Mouse (Mus musculus): Measurements from ENCODE around the gene Hist1h1d. TPM values are rescaled to one million over a fixed set of nuclear protein-coding genes. Genes with fewer than 3 reads are reported as not detected.
A peak's percentile ranks its signal among the peaks of the same experiment; 100 is the strongest.
"Not testable (repeated sequence)": the region's sequence is repeated elsewhere in the genome, so short reads cannot be mapped to it uniquely, and the experiment has no call there.

The Hist1h1d gene
- polyA plus RNA-seq, 1 experiment from 2014 or later: 0.60 TPM

DNA sequence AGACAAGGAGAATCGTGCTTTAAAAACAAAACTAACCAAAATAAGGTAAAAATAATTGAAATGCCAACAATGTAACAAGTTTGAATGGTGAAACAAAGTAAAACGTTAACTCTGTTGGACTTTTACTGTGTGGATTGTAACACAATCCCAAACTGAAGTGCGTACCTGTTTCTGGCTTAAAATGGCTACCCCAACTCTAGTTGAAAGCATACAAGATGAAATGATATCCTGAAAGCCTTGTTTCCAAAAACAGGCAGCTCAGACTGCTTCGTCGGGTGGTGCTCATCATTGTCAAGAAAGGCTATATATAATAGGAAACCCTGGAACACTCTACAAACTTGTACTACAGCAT lies 8.4 kb downstream of the Hist1h1d start:
- H3K27me3 ChIP-seq (ENCODE audit: poor library complexity, severe bottlenecking); H3K36me3 ChIP-seq (replicated peaks); DNase-seq (ENCODE audit: extremely low spot score, low spot score); H3K9me3 ChIP-seq: not testable (repeated sequence)
- peak overlapping the region; percentile 54 for H3K4me3 ChIP-seq
- 0% methylated on average over 2 of the region's 5 CpGs for WGBS
- peak overlapping the region; percentile 98 for H3K27ac ChIP-seq
- H3K4me1 ChIP-seq: peaks cover 16% of the 10 kb centered on the region

DNA sequence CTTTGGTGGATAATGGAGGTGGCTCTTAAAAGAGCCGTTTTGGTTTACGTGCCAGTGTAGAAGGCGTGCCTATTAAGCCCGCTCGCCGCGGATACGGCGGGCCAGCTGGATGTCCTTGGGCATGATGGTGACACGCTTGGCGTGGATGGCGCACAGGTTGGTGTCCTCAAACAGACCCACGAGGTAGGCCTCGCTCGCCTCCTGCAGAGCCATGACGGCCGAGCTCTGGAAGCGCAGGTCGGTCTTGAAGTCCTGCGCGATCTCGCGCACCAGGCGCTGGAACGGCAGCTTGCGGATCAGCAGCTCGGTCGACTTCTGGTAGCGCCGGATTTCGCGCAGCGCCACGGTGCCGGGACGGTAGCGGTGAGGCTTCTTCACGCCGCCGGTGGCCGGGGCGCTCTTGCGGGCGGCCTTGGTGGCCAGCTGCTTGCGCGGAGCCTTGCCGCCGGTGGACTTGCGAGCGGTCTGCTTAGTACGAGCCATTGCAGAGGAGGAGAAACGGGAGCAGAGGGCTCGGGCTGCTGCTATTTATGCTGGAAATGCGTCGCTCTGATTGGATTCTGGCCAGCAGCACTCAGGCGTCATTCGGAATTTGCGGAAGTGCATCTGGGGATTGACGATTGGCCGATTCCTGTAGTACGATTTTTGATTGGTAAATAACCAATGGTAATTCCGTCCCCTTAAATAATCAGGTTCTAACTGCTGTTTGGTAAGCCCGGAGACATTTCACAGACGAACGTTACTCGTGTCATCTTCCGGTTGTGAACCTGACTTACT lies 9.0 kb downstream of the Hist1h1d start, which contains the start of gene Hist1h3e:
Gene Hist1h3e, minus strand, starts transcription at position 487 of the 777 bp plus-strand sequence.
- Histone ChIP-seq H3K4me3 (peak within 1 kb of the TSS; percentile 54), H3K4me1 (peaks cover 11% of the 10 kb centered on the region), H3K27ac (peak within 1 kb of the TSS; percentile 98)
- not testable (repeated sequence) for H3K36me3 ChIP-seq (replicated peaks); H3K27me3 ChIP-seq (ENCODE audit: poor library complexity, severe bottlenecking); H3K9me3 ChIP-seq
- DNase-seq (ENCODE audit: extremely low spot score, low spot score): peak; percentile 94
- under 1% methylated on average over 60 of the region's 67 CpGs for WGBS

DNA sequence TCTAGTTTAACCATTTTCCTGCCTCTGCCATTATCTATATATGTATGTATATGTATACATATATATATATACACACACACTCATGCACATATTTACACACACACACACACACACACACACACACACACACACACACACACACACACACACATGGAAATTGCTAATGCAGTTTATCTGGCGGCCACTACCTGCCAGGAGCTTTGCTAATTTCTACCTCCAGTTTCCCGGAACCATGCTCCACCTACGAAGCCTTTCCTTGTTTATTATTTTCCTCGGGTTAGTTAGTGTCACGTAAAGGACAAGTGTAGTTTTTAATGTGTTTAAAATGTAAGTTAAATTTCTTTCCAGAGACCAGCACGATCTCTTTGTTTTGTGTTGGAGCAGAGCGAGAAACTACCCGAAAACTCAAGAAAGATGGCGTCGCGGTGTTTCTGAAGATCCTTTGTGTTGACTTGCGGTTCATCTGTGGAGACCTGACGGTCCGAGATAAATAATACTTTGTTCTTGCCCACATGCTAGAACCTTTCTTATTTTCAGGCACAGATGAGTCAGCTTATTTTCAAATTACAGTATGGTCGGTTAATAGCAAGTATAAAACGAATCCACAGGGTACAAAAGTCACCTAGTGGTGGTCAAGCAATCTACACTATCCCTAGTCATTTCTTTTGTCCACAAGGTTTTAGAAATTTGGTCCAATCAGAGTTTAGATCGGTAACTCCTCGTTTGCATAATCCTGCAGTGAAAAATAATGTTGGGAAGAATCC lies 9.8 kb downstream of the Hist1h1d start:
- DNase-seq (ENCODE audit: extremely low spot score, low spot score): peak; percentile 50
- Histone ChIP-seq H3K36me3 (replicated peaks) (no peaks in the 10 kb centered on the region), H3K4me3 (peak overlapping the region; percentile 54), H3K27me3 (ENCODE audit: poor library complexity, severe bottlenecking) (no peaks in the 10 kb centered on the region), H3K9me3 (no peaks in the 10 kb centered on the region), H3K27ac (peak overlapping the region; percentile 98), H3K4me1 (peaks cover 9% of the 10 kb centered on the region; the same call in 1 of the 2 replicates)
- WGBS: 3% methylated on average over 18 of the region's 18 CpGs

DNA sequence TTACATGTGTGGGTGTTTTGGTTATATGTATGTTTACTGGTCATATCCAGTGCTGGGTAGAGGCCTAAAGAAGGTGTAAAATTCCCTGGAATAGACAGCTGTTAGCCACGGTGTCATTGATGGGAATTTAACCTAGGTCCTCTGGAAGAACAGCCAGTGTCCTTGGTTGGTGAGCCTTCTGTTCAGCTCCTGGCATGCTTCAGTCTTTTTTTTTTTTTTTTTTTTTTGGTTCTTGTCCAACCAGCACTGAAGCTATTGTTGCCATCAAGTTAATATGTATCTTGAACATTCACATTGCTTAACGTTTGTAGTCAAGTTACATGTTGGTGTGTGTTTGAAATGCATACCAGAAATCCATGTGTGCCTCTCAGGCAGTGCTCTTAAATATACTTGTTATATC lies 11.4 kb downstream of the Hist1h1d start:
- Histone ChIP-seq H3K4me1 (peaks cover 10% of the 10 kb centered on the region), H3K36me3 (replicated peaks) (no peaks in the 10 kb centered on the region), H3K9me3 (no peaks in the 10 kb centered on the region), H3K4me3 (no peak overlapping the region), H3K27ac (peak overlapping the region; percentile 98), H3K27me3 (ENCODE audit: poor library complexity, severe bottlenecking) (no peaks in the 10 kb centered on the region)
- no peak for DNase-seq (ENCODE audit: extremely low spot score, low spot score)
- WGBS: 92% methylated on average over 2 of the region's 2 CpGs

DNA sequence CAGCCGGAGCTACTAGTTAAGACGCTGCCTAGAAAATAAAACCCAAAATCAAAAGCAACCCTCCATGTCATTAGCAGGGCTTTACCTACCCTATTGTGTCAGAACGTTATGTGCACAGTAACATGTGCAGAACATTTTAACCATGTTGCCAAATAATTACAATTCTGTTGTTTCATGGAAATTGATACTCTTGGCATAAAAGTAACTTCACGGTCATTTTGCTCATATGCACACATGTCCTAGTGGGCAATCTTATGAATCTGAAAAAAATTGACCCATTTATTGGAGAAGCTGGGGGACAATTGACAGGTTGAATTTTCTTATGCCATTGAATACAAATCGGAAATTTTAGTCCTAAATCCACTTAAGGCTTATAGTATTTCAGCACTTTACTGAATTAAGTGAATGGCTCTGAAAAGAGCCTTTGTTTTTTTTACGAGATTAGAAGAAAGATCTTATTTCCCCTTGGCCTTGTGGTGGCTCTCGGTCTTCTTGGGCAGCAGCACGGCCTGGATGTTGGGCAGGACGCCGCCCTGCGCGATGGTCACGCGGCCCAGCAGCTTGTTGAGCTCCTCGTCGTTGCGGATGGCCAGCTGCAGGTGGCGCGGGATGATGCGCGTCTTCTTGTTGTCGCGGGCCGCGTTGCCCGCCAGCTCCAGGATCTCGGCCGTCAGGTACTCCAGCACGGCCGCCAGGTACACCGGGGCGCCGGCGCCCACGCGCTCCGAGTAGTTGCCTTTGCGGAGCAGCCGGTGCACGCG lies 17.4 kb downstream of the Hist1h1d start:
- not testable (repeated sequence) for DNase-seq (ENCODE audit: extremely low spot score, low spot score); H3K36me3 ChIP-seq (replicated peaks); H3K9me3 ChIP-seq; H3K27me3 ChIP-seq (ENCODE audit: poor library complexity, severe bottlenecking)
- 2% methylated on average over 22 of the region's 41 CpGs for WGBS
- peak overlapping the region; percentile 55 for H3K4me3 ChIP-seq
- peaks cover 26% of the 10 kb centered on the region for H3K4me1 ChIP-seq
- peak overlapping the region; percentile 98 for H3K27ac ChIP-seq

DNA sequence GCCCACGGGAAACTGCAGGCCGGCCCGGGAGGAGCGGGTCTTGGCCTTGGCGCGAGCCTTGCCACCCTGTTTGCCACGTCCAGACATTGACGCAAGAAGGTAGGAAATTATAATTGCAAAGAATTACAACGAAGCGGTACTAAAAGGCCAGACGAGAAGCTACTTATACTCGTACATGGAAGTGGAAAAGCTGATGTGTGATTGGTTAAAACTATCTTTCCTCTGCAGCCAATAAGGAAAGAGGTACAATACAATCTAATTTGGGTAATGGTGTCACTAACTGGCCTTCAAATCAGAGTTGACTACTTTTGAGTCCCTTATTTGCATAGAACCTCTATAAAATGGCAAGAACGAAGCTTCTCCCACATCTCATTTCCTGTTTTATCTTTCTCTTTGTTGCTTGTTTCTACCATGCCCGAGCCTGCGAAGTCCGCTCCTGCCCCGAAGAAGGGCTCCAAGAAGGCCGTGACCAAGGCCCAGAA lies 18.0 kb downstream of the Hist1h1d start, which contains the start of the genes Hist1h2ae and Hist1h2bg:
Gene Hist1h2ae, minus strand, starts transcription at position 199 of the 482 bp plus-strand sequence.
Gene Hist1h2bg, plus strand, starts transcription at position 375 of the 482 bp plus-strand sequence.
- no peaks in the 10 kb centered on the region for H3K27me3 ChIP-seq (ENCODE audit: poor library complexity, severe bottlenecking)

DNA sequence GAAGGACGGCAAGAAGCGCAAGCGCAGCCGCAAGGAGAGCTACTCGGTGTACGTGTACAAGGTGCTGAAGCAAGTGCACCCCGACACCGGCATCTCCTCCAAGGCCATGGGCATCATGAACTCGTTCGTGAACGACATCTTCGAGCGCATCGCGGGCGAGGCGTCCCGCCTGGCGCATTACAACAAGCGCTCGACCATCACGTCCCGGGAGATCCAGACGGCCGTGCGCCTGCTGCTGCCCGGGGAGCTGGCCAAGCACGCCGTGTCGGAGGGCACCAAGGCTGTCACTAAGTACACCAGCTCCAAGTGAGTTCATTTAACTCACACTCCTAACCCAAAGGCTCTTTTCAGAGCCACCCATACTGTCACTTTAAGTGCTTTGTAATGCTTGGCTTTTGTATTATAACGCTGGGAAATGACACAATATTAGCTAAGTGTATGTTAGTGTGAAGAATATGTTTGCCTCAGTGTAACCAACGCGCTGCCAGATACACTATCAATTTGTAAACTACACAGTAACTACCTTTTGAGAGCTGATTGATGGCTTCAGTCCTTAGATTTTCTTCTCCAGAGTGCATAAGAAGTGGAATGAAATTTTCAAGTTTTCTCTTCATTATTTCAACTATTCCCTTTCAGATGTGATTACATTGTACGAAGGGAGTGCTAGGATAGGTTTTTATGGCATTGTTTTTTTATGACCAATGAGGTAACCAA lies 18.6 kb downstream of the Hist1h1d start:
- not testable (repeated sequence) for H3K36me3 ChIP-seq (replicated peaks); H3K27me3 ChIP-seq (ENCODE audit: poor library complexity, severe bottlenecking); H3K9me3 ChIP-seq
- under 1% methylated on average over 13 of the region's 34 CpGs for WGBS
- Histone ChIP-seq H3K4me1 (peaks cover 33% of the 10 kb centered on the region), H3K4me3 (peak overlapping the region; percentile 55), H3K27ac (peak overlapping the region; percentile 98)
- DNase-seq (ENCODE audit: extremely low spot score, low spot score): peak; percentile 20

More for the DNA sequence above, 18.0 kb downstream of the Hist1h1d start, which contains the start of the genes Hist1h2ae and Hist1h2bg:
- Histone ChIP-seq H3K4me3 (peak within 1 kb of the TSS; percentile 55), H3K9me3 (no peaks in the 10 kb centered on the region), H3K36me3 (replicated peaks) (no peaks in the 10 kb centered on the region), H3K4me1 (peaks cover 27% of the 10 kb centered on the region), H3K27ac (peak within 1 kb of the TSS; percentile 98)
- peak; percentile 72 for DNase-seq (ENCODE audit: extremely low spot score, low spot score)
- under 1% methylated on average over 18 of the region's 18 CpGs for WGBS

DNA sequence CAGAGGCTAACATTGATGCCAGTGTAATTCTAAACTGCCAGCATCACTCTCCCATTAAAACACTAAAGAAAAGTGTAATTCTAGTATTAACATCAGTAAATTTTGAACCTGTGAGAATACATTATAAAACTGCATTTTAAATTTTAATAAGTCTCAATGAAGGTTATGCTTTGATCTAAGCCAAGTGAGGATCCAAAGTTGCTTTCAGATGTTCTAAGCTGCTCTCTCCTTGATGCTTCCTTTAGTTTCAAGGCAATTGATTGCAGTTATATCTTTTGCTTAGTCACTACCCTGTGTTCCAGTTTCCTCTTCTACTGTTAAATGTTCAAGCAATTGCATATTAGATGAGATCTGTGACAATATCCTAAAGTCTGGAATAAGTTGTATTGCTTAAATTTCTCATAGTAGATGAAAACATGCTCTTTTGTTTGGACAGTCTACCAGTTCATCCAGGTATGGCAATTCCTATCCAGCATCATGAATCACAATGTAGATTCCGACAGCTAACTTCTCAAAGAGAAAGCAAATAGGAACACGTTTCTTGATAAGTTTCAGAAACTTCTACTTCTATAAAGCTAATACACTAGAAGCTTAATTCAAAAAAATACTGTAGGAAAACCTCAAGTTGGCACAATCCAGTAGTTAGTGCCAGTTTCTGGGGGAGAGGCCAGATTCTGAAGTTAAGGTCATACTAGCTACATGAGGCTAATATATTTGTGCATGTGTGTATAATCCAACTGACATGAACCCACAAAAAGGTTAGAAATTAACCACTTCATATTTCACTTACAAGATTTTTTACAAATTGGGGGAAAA lies 19.4 kb downstream of the Hist1h1d start:
- DNase-seq (ENCODE audit: extremely low spot score, low spot score): no peak
- peak overlapping the region; percentile 93 for H3K27ac ChIP-seq
- H3K4me1 ChIP-seq: peaks cover 40% of the 10 kb centered on the region
- peak overlapping the region; percentile 55 for H3K4me3 ChIP-seq
- H3K36me3 ChIP-seq (replicated peaks): no peaks in the 10 kb centered on the region
- H3K9me3 ChIP-seq: no peaks in the 10 kb centered on the region
- WGBS: 43% methylated on average over 2 of the region's 2 CpGs
- no peaks in the 10 kb centered on the region for H3K27me3 ChIP-seq (ENCODE audit: poor library complexity, severe bottlenecking)

DNA sequence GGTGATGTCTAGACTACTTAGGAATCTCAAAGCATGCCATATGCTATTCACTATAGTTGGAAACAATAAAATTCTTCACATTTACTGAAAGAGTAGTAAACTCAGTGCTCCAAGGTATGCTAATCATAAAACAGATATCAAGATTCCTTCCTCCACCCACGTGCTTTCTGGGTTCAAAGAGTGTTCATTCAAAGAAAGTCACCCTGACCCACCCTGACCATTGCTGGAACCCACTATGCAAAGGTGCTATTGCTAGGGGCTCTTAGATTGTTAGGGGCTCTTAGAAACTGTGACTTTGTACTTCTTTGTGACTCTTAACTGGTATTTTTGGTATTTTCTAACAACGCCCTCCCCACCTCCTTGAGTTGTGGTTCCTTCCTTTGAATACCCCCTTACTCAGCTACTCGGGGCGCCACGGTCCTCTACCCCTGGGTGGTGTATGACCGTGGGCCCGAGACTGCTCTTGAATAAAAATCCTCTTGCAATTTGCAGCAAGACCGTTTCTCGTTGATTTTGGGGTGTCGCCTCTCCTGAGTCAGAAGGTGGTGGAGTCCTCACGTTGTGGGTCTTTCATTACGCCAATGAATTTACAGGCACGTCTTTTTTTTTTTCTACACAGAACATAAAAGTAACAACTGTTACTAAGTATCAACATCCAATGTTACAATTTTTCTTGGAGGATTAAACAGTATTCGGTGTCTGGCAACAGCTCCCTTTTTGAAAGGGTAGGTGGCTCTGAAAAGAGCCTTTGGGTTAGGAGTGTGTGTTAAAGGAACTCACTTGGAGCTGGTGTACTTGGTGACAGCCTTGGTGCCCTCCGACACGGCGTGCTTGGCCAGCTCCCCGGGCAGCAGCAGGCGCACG lies 20.2 kb downstream of the Hist1h1d start:
- Histone ChIP-seq H3K4me3 (peak overlapping the region; percentile 55), H3K4me1 (peaks cover 42% of the 10 kb centered on the region), H3K27ac (peak overlapping the region; percentile 93)
- 12% methylated on average over 20 of the region's 20 CpGs for WGBS
- H3K27me3 ChIP-seq (ENCODE audit: poor library complexity, severe bottlenecking); H3K9me3 ChIP-seq; H3K36me3 ChIP-seq (replicated peaks): not testable (repeated sequence)
- peak; percentile 21 for DNase-seq (ENCODE audit: extremely low spot score, low spot score)

DNA sequence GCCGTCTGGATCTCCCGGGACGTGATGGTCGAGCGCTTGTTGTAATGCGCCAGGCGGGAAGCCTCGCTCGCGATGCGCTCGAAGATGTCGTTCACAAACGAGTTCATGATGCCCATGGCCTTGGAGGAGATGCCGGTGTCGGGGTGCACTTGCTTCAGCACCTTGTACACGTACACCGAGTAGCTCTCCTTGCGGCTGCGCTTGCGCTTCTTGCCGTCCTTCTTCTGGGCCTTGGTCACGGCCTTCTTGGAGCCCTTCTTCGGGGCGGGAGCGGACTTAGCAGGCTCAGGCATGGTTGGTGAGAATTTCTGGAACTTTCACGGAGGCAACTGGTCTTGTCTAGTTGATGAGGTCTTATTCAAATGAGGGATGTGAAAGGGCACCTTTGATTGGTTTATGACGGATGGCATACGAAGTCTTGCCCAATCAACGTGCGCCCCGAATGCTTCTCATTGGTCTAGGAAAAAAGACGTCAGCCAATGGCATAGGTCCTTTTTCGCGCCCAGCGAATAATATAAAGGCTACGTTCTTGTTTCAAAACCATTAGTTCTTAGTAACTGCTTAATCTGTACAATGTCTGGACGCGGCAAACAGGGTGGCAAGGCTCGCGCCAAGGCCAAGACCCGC lies 20.9 kb downstream of the Hist1h1d start, which contains the start of the genes Hist1h2bf and Hist1h2ad:
Gene Hist1h2bf, minus strand, starts transcription at position 299 of the 627 bp plus-strand sequence.
Gene Hist1h2ad, plus strand, starts transcription at position 484 of the 627 bp plus-strand sequence.
- Histone ChIP-seq H3K4me1 (peaks cover 42% of the 10 kb centered on the region), H3K4me3 (peak within 1 kb of the TSS; percentile 62), H3K27ac (peak within 1 kb of the TSS; percentile 95)
- not testable (repeated sequence) for H3K9me3 ChIP-seq; H3K27me3 ChIP-seq (ENCODE audit: poor library complexity, severe bottlenecking); H3K36me3 ChIP-seq (replicated peaks)
- WGBS: under 1% methylated on average over 42 of the region's 42 CpGs
- peak; percentile 90 for DNase-seq (ENCODE audit: extremely low spot score, low spot score)
